Mouse (Mus musculus): ENCODE data around the gene Olfr1274-ps.
"Not testable (repeated sequence)": the region's sequence is repeated elsewhere in the genome, so short reads cannot be mapped to it uniquely, and the experiment has no call there.

DNA sequence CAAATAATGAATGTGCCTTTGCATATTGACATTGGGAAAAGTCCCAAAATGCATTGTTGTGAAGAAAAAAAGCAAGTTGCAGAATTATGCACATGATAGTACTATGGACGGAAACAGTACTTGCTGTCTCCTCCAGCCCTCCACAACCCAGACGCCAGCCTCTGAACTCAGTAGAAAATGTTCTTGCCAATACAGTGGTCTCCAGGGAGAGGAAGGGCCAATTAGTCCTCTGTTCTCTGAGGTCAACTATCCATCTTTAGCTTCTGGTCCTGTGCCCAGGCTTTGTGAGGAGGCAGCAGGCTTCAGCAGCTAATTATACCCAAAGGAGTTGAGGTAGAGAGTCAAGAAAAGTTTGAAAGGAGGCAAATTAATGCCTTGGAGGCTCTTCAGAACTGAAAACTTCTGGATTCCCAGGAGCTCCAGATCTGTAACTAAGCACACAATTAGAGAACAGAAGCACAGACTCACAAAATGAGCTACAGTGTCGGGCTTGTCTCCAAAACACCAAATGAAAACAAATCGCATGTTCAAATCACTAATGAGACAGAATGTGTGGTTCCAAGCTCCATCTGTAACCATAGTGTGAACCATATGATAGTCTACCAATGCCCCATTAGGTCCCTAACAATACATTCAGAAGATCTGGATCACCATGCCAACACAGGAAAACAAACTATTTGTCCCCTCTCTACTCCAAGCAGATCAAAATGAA, 15.8 kb downstream of the Olfr1274-ps start:
- TF ChIP-seq CTCF (conservative IDR thresholded peaks at IDR 0.05; ENCODE audit: insufficient read depth, insufficient read length, low read depth, low read length); POLR2A (IDR thresholded peaks at IDR 0.05; ENCODE audit: low read depth, low read length): not testable (repeated sequence)

Data from kidney, adult 2 months (tissue).